Mouse (Mus musculus): ENCODE data around the gene Tada3. TPM values are rescaled to one million over a fixed set of nuclear protein-coding genes. Genes with fewer than 3 reads are reported as not detected.

Gene Tada3
- polyA plus RNA-seq (2015; fragmentation: Nextera tagmentation; extraction: Ambion mirVana), result 41.3 and 44.0 TPM in 2 replicates

- Histone ChIP-seq H3K4me1 (replicated peaks) (peaks cover 14% of the 10 kb centered on the region), H3K27ac (peak within 1 kb of the TSS; percentile 96), H3K4me2 (replicated peaks) (peak within 1 kb of the TSS; percentile 71), H3K9me3 (no peaks in the 10 kb centered on the region), H3K4me3 (replicated peaks) (peak within 1 kb of the TSS; percentile 99), H3K9ac (peak within 1 kb of the TSS; percentile 93), H3K36me3 (peaks cover 41% of the 10 kb centered on the region), H3K27me3 (replicated peaks) (no peaks in the 10 kb centered on the region)
- ATAC-seq, result peak; percentile 96
- under 1% methylated on average over 61 of the region's 61 CpGs for WGBS
Observed at GRCm38 (mm10) chr6:113377496-113378385, at the start of gene Tada3, which contains the start of gene Arpc4. TSS of gene Tada3 (minus strand) at chr6:113377883. TSS of gene Arpc4 (plus strand) at chr6:113378115.

- Histone ChIP-seq H3K4me3 (replicated peaks) (no peak overlapping the region), H3K9me3 (no peaks in the 10 kb centered on the region), H3K36me3 (no peaks in the 10 kb centered on the region), H3K27ac (no peak overlapping the region), H3K27me3 (replicated peaks) (no peaks in the 10 kb centered on the region), H3K4me1 (replicated peaks) (no peaks in the 10 kb centered on the region), H3K9ac (no peak overlapping the region), H3K4me2 (replicated peaks) (no peak overlapping the region)
- WGBS, result 66% methylated on average over 3 of the region's 3 CpGs
- no peak for ATAC-seq
Observed at GRCm38 (mm10) chr6:113427397-113427796, 49.7 kb upstream of the Tada3 start.

- Histone ChIP-seq H3K27me3 (replicated peaks) (no peaks in the 10 kb centered on the region), H3K9me3 (no peaks in the 10 kb centered on the region), H3K4me1 (replicated peaks) (no peaks in the 10 kb centered on the region), H3K36me3 (no peaks in the 10 kb centered on the region), H3K4me3 (replicated peaks) (no peak overlapping the region), H3K4me2 (replicated peaks) (no peak overlapping the region), H3K9ac (no peak overlapping the region), H3K27ac (no peak overlapping the region)
- 94% methylated on average over 4 of the region's 4 CpGs for WGBS
- no peak for ATAC-seq
Observed at GRCm38 (mm10) chr6:113426696-113427095, 49.0 kb upstream of the Tada3 start.

DNA sequence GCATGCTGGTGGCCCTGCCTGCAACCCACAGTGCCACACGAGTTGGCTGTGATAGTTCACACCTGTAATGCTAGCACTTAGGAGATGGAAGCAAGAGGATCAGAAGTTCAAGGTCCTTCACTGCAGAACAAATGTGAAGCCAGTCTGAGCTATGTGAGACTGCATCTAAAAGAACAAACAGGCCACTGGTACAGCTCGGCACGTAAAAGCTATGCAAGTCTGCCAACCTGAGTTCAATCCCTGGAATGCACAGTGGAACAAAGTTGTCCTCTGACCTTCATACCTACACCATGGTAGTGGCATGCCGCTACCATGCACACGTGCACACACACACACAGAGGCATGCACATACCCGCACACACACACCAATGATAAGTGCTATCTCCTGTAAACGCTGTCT is 46.5 kb upstream of the Tada3 start:
- Histone ChIP-seq H3K27me3 (replicated peaks) (no peaks in the 10 kb centered on the region), H3K27ac (no peak overlapping the region), H3K36me3 (no peaks in the 10 kb centered on the region), H3K4me3 (replicated peaks) (no peak overlapping the region), H3K9me3 (no peaks in the 10 kb centered on the region), H3K4me2 (replicated peaks) (no peak overlapping the region), H3K9ac (no peak overlapping the region), H3K4me1 (replicated peaks) (no peaks in the 10 kb centered on the region)
- WGBS, result 78% methylated on average over 7 of the region's 7 CpGs
- no peak for ATAC-seq

- Histone ChIP-seq H3K4me2 (replicated peaks) (no peak overlapping the region), H3K36me3 (no peaks in the 10 kb centered on the region), H3K9me3 (no peaks in the 10 kb centered on the region), H3K9ac (no peak overlapping the region), H3K27ac (no peak overlapping the region), H3K4me3 (replicated peaks) (no peak overlapping the region), H3K4me1 (replicated peaks) (peaks cover 7% of the 10 kb centered on the region), H3K27me3 (replicated peaks) (no peaks in the 10 kb centered on the region)
- no peak for ATAC-seq
- WGBS, result 65% methylated on average over 4 of the region's 4 CpGs
Observed at GRCm38 (mm10) chr6:113423000-113423399, 45.3 kb upstream of the Tada3 start.

GRCm38 (mm10) chr6:113419199-113419587 is 41.5 kb upstream of the Tada3 start, which contains the start of gene Rpusd3:
TSS of gene Rpusd3 (minus strand) at chr6:113419340.
- Histone ChIP-seq H3K27me3 (replicated peaks) (no peaks in the 10 kb centered on the region), H3K4me2 (replicated peaks) (peak within 1 kb of the TSS; percentile 92), H3K27ac (peak within 1 kb of the TSS; percentile 48), H3K36me3 (no peaks in the 10 kb centered on the region; the same call in 1 of the 2 replicates), H3K9ac (peak within 1 kb of the TSS; percentile 57), H3K9me3 (no peaks in the 10 kb centered on the region), H3K4me1 (replicated peaks) (peaks cover 11% of the 10 kb centered on the region), H3K4me3 (replicated peaks) (peak within 1 kb of the TSS; percentile 51)
- peak; percentile 98 for ATAC-seq
- under 1% methylated on average over 25 of the region's 25 CpGs for WGBS

DNA sequence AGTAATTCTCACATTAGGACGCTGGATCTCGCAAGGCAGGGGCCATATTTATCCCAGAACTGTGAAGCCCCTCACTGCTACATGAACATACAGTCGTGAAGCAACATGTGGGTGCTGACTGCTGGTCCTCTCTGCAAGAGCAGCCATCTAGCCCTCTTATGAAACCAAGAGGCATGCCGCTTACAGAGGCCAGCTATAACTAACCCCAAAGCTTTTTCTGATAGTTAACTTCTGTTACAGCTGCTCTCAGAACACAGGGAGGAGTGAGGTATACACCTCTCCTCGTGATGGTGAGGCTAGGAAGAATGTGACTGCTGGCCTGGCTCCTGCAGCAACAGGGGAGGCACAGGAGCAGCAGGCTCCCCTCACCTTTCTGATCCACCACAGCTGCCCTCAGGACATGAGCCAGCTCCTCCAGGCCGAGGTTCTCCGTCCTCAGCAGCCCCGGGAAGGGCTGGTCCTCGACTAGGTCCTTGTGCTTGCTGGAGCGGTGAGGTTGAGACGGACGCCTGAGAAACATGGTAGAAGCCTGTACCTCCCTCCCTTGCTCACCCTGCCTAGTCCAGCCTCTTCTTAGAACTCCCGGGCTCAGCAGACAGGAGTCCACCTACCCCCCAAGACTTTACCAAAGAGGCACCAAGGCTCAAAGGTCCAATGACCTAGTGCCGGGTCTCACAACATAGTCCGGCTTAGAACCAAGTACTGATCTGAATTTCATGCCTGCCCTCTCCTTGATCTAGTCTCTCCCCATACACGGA is 40.9 kb upstream of the Tada3 start:
- Histone ChIP-seq H3K36me3 (no peaks in the 10 kb centered on the region; the same call in 1 of the 2 replicates), H3K4me2 (replicated peaks) (peak overlapping the region; percentile 92), H3K9me3 (no peaks in the 10 kb centered on the region), H3K27ac (peak overlapping the region; percentile 48), H3K27me3 (replicated peaks) (no peaks in the 10 kb centered on the region), H3K4me1 (replicated peaks) (peaks cover 11% of the 10 kb centered on the region), H3K4me3 (replicated peaks) (peak overlapping the region; percentile 51), H3K9ac (peak overlapping the region; percentile 57)
- 7% methylated on average over 16 of the region's 16 CpGs for WGBS
- peak; percentile 72 for ATAC-seq

GRCm38 (mm10) chr6:113416416-113416815 is 38.7 kb upstream of the Tada3 start:
- H3K4me3 ChIP-seq (replicated peaks), result no peak overlapping the region
- H3K27me3 ChIP-seq (replicated peaks), result no peaks in the 10 kb centered on the region
- no peak overlapping the region for H3K9ac ChIP-seq
- H3K4me1 ChIP-seq (replicated peaks), result peaks cover 11% of the 10 kb centered on the region
- H3K4me2 ChIP-seq (replicated peaks), result no peak overlapping the region
- no peak for ATAC-seq
- H3K27ac ChIP-seq, result no peak overlapping the region
- WGBS, result 83% methylated on average over 5 of the region's 5 CpGs
- no peaks in the 10 kb centered on the region for H3K9me3 ChIP-seq
- no peaks in the 10 kb centered on the region; the same call in 1 of the 2 replicates for H3K36me3 ChIP-seq

GRCm38 (mm10) chr6:113410001-113410400 is 32.3 kb upstream of the Tada3 start:
- no peak for ATAC-seq
- Histone ChIP-seq H3K4me3 (replicated peaks) (no peak overlapping the region), H3K4me2 (replicated peaks) (no peak overlapping the region), H3K27me3 (replicated peaks) (no peaks in the 10 kb centered on the region), H3K4me1 (replicated peaks) (no peaks in the 10 kb centered on the region), H3K36me3 (peaks cover 3% of the 10 kb centered on the region), H3K9ac (no peak overlapping the region), H3K27ac (no peak overlapping the region), H3K9me3 (no peaks in the 10 kb centered on the region)
- 72% methylated on average over 1 of the region's 1 CpGs for WGBS

- ATAC-seq, result no peak
- H3K9ac ChIP-seq, result no peak overlapping the region
- H3K27ac ChIP-seq, result no peak overlapping the region
- H3K9me3 ChIP-seq, result no peaks in the 10 kb centered on the region
- no peak overlapping the region for H3K4me2 ChIP-seq (replicated peaks)
- WGBS, result 79% methylated on average over 9 of the region's 9 CpGs
- H3K4me1 ChIP-seq (replicated peaks), result peaks cover 7% of the 10 kb centered on the region; the same call in 1 of the 2 replicates
- no peak overlapping the region for H3K4me3 ChIP-seq (replicated peaks)
- H3K27me3 ChIP-seq (replicated peaks), result no peaks in the 10 kb centered on the region
- peaks cover 3% of the 10 kb centered on the region; the same call in 1 of the 2 replicates for H3K36me3 ChIP-seq
Observed at GRCm38 (mm10) chr6:113406683-113407082, 29.0 kb upstream of the Tada3 start.

- H3K27me3 ChIP-seq (replicated peaks), result no peaks in the 10 kb centered on the region
- no peak overlapping the region for H3K27ac ChIP-seq
- WGBS, result 80% methylated on average over 6 of the region's 6 CpGs
- no peak overlapping the region for H3K9ac ChIP-seq
- H3K9me3 ChIP-seq, result no peaks in the 10 kb centered on the region
- no peak for ATAC-seq
- peaks cover 7% of the 10 kb centered on the region; the same call in 1 of the 2 replicates for H3K4me1 ChIP-seq (replicated peaks)
- peaks cover 3% of the 10 kb centered on the region; the same call in 1 of the 2 replicates for H3K36me3 ChIP-seq
- no peak overlapping the region for H3K4me3 ChIP-seq (replicated peaks)
- H3K4me2 ChIP-seq (replicated peaks), result no peak overlapping the region
Observed at GRCm38 (mm10) chr6:113405483-113405882, 27.8 kb upstream of the Tada3 start.
